Mouse (Mus musculus) thymus, postnatal 25 days (tissue): ENCODE measurements around the gene Fmnl1.

ENCODE experiments used
- DNase-seq: peaks from one replicate; pipeline ENCODE4 v3.0.0; 2022

The Fmnl1 gene

GRCm38 (mm10) chr11:103170494-103171285 is at the start of gene Fmnl1:
Gene Fmnl1, plus strand, starts transcription at chr11:103171107.
- DNase-seq = peak; percentile 89

GRCm38 (mm10) chr11:103131701-103132575 is 39.0 kb upstream of the Fmnl1 start, which contains the start of gene Hexim2:
Gene Hexim2, plus strand, starts transcription at chr11:103132429.
- peak; percentile 67 for DNase-seq

- peak; percentile 100 for DNase-seq
These were observed 38.1 kb upstream of the Fmnl1 start for GRCm38 (mm10) chr11:103132576-103133455.

GRCm38 (mm10) chr11:103133456-103134185 is 37.3 kb upstream of the Fmnl1 start:
- no peak for DNase-seq

- DNase-seq = no peak
These were observed 36.7 kb upstream of the Fmnl1 start for GRCm38 (mm10) chr11:103134221-103134620.

- no peak for DNase-seq
These were observed 34.8 kb upstream of the Fmnl1 start for GRCm38 (mm10) chr11:103136039-103136577.

GRCm38 (mm10) chr11:103139951-103140762 is 30.8 kb upstream of the Fmnl1 start:
- no peak for DNase-seq

- DNase-seq = no peak
These were observed 30.2 kb upstream of the Fmnl1 start for GRCm38 (mm10) chr11:103140763-103141100.

- DNase-seq = no peak
These were observed 29.6 kb upstream of the Fmnl1 start for GRCm38 (mm10) chr11:103141101-103141943.

GRCm38 (mm10) chr11:103141944-103142255 is 29.0 kb upstream of the Fmnl1 start:
- no peak for DNase-seq

GRCm38 (mm10) chr11:103142441-103143182 is 28.3 kb upstream of the Fmnl1 start:
- peak; percentile 85 for DNase-seq

GRCm38 (mm10) chr11:103144309-103145285 is 26.3 kb upstream of the Fmnl1 start:
- DNase-seq = no peak

- no peak for DNase-seq
These were observed 24.5 kb upstream of the Fmnl1 start for GRCm38 (mm10) chr11:103146386-103146785.

- DNase-seq = no peak
These were observed 23.1 kb upstream of the Fmnl1 start for GRCm38 (mm10) chr11:103147766-103148165.

GRCm38 (mm10) chr11:103149771-103150170 is 21.1 kb upstream of the Fmnl1 start:
- DNase-seq = no peak

GRCm38 (mm10) chr11:103158621-103159478 is 12.1 kb upstream of the Fmnl1 start:
- DNase-seq = peak; percentile 94

GRCm38 (mm10) chr11:103160738-103161137 is 10.2 kb upstream of the Fmnl1 start:
- DNase-seq = no peak
